Mouse (Mus musculus) embryonic facial prominence, embryonic 14.5 days (tissue): ENCODE results near the gene Nipal4. TPM values are rescaled to one million over a fixed set of nuclear protein-coding genes. Genes with fewer than 3 reads are reported as not detected.

Source experiments
- ATAC-seq: fragments of 200-750 bp; cut with Nextera tagmentation; 2 replicates; pipeline ENCODE4 v1.8.0; 2017; ENCODE audit warnings: low read depth, moderate number of reproducible peaks, moderate TSS enrichment
- DNase-seq: peaks from one replicate; pipeline ENCODE4 v3.0.0-alpha.2; 2015; ENCODE audit warnings: low spot score
- H3K27ac ChIP-seq: fragments of 300-500 bp; sonication (generic); replicated peaks from 2 replicates; pipeline ENCODE4 v1.5.1; 2014; ENCODE audit warnings: low read depth, mild to moderate bottlenecking, low read length, moderate library complexity
- H3K27me3 ChIP-seq: fragments of 300-500 bp; sonication (generic); replicated peaks from 2 replicates; pipeline ENCODE4 v1.6.1; 2014; ENCODE audit warnings: low read length; ENCODE audit not compliant: control insufficient read depth, insufficient read depth
- H3K36me3 ChIP-seq: fragments of 300-500 bp; sonication (generic); 2 replicates; pipeline ENCODE4 v1.6.1; 2014; ENCODE audit warnings: low read length, mixed read lengths; ENCODE audit not compliant: control insufficient read depth, insufficient read depth
- H3K4me1 ChIP-seq: fragments of 300-500 bp; sonication (generic); 2 replicates; pipeline ENCODE4 v1.6.1; 2014; ENCODE audit warnings: antibody characterized with exemption, low read length; ENCODE audit not compliant: control insufficient read depth, insufficient read depth
- H3K4me2 ChIP-seq: fragments of 300-500 bp; sonication (generic); 2 replicates; pipeline ENCODE4 v1.6.1; 2014; ENCODE audit warnings: low read depth, mild to moderate bottlenecking, low read length, moderate library complexity, mixed read lengths
- H3K4me3 ChIP-seq: fragments of 300-500 bp; sonication (generic); 2 replicates; pipeline ENCODE4 v1.5.1; 2014; ENCODE audit warnings: low read depth, mild to moderate bottlenecking, low read length
- H3K9ac ChIP-seq: fragments of 300-500 bp; sonication (generic); 2 replicates; pipeline ENCODE4 v1.6.1; 2014; ENCODE audit warnings: low read depth, mild to moderate bottlenecking, low read length, moderate library complexity, mixed read lengths
- H3K9me3 ChIP-seq: fragments of 300-500 bp; sonication (generic); 2 replicates; pipeline ENCODE4 v1.6.1; 2016; ENCODE audit warnings: low read length; ENCODE audit not compliant: control insufficient read depth
- WGBS: fragments of 180-500 bp; shearing (Covaris S2); extraction: QIAGEN DNeasy Blood & Tissue Kit; methylation state at CpG from one replicate; pipeline ENCODE4 v1.1.7; 2014; 5-methylcytosine and 5-hydroxymethylcytosine counted together
- polyA plus RNA-seq: library from polyadenylated mRNA; unstranded; fragments of >200 nt; fragmentation: Nextera tagmentation; extraction: Ambion mirVana; gene quantifications from 2 replicates; pipeline ENCODE4 v1.2.1, GENCODE M21; 2014

Gene Nipal4
- polyA plus RNA-seq, 1 experiment from 2014 or later, result 1.8 TPM

DNA sequence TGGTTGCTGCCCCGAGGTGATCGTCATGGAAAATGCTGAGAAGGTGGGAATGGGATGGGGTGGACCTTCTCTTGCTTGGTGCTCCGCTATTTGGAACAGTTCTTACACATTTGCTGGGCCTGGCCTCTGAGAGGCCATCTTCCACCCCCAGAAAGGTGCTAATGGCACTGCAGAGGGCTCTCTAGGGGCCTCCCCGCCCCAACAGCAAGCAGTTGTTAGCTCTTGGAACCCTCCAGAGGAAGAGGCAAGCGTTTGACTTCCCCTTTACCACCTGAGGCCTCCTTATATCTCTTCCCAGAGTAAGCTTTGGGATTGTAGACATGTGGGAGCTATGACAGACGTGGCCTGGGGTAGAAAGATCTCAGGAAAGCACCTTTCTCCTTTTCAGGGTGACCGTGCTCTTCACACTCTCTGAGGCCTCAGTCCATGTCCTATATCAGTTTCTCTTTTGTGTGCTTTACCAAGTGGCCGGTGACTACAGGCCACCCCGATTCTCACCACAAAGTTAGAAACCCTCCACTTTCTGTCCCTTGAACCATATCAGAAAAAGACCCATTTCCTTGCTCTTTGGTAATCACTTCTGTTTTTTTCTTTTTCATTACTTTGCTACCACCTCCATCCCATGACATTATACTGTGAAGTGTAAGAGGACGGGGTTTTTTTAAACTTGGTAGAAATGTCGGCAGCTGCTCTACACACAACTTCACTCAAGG, 21.0 kb downstream of the Nipal4 start:
- Histone ChIP-seq H3K4me1 (no peaks in the 10 kb centered on the region), H3K9me3 (no peaks in the 10 kb centered on the region), H3K27me3 (no peaks in the 10 kb centered on the region), H3K4me3 (no peak overlapping the region), H3K27ac (no peak overlapping the region), H3K9ac (no peak overlapping the region), H3K36me3 (peaks cover 48% of the 10 kb centered on the region), H3K4me2 (no peak overlapping the region)
- ATAC-seq (no peak), DNase-seq (no peak)
- WGBS, result 91% methylated on average over 11 of the region's 11 CpGs

DNA sequence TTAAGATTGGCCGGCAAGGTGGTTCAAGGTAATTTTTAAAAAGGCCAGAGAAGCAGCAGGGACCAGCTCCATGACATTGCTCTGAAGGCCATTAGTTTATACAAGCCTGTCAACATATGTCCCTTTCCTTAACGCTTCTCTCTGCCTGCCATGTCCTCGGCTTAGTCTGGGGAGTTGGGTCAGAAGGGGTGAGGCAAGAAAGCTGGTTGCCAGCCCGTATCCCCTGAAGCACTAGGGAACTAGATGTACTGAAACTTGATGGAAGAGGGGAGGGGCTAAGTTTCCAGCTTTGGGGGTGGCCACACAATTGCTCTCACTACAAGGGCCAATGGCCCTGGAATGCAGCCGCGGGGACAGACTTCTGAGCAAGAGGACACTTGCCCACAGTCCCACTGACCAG, 23.0 kb downstream of the Nipal4 start:
- WGBS, result 81% methylated on average over 6 of the region's 6 CpGs
- H3K4me3 ChIP-seq, result no peak overlapping the region
- H3K9me3 ChIP-seq, result no peaks in the 10 kb centered on the region
- DNase-seq, result no peak
- no peak overlapping the region for H3K9ac ChIP-seq
- H3K27me3 ChIP-seq, result no peaks in the 10 kb centered on the region
- no peak overlapping the region for H3K4me2 ChIP-seq
- H3K4me1 ChIP-seq, result no peaks in the 10 kb centered on the region
- H3K36me3 ChIP-seq, result peaks cover 67% of the 10 kb centered on the region
- no peak overlapping the region for H3K27ac ChIP-seq
- no peak for ATAC-seq

DNA sequence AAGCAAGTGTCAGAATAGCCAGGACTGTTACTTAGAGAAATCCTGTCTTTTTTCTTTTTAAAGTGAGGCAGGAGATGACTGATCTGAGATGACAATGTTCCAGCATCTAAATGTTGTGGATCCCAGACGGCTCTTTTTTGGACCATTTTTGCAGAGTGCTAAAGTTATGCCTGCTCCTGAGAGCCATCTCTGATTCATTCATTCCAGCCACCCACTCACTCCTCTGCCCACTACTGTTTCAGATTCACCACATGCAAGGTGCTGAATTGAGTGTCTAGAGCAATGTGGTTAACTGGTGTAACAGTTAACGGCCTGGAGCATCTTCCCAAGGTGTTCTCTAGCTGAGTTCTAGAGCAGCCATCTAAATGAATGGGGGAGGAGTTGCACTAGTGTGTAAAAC, 31.4 kb downstream of the Nipal4 start:
- no peaks in the 10 kb centered on the region for H3K9me3 ChIP-seq
- no peaks in the 10 kb centered on the region for H3K27me3 ChIP-seq
- no peak overlapping the region for H3K4me2 ChIP-seq
- no peaks in the 10 kb centered on the region for H3K4me1 ChIP-seq
- ATAC-seq (no peak), DNase-seq (no peak)
- peaks cover 48% of the 10 kb centered on the region for H3K36me3 ChIP-seq
- no peak overlapping the region for H3K9ac ChIP-seq
- WGBS, result 92% methylated on average over 2 of the region's 2 CpGs
- H3K27ac ChIP-seq, result no peak overlapping the region
- no peak overlapping the region for H3K4me3 ChIP-seq

DNA sequence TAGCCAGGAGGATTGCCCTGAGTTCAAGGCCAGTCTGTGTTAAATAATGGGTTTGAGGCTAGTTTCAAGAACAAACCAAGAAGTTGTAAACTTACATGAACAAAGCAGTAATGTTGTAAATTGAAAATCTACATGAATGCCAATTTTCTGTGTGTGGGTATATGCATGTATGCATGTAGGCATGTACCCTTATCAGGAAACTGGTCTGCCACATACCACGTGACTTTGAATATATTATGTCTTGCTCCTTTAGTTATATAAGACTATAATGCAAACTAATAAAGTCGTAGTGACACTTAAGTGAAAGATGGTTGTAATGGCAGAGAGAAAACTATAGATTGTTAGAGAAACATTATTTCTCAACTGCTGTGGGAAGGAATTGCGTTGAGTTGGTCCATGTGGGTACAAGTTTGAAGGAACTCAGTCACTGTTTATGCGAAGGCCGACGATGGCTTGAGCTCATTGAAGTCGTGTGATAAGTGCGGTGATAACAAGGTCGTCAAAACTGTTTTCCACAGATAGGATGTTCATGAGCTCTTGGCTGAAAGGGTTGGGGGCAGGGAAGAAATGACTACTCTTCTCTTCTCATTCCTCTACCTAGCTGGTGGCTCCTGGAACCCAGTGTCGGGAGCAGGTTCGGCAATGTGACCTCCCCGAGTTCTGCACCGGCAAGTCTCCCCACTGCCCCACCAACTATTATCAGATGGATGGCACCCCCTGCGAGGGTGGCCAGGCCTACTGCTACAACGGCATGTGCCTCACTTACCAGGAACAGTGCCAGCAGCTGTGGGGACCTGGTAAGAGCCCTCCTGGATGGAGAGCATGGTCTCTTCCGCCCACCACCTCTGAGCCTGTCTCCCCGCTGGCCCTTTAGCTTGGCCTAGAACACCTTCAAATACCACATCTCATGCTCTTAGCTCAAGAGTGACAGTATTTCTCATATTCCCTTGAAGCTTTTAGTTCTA, 35.0 kb downstream of the Nipal4 start:
- Histone ChIP-seq H3K27ac (no peak overlapping the region), H3K9me3 (no peaks in the 10 kb centered on the region), H3K4me3 (no peak overlapping the region), H3K4me1 (no peaks in the 10 kb centered on the region), H3K36me3 (peaks cover 32% of the 10 kb centered on the region), H3K27me3 (no peaks in the 10 kb centered on the region), H3K4me2 (no peak overlapping the region), H3K9ac (no peak overlapping the region)
- 92% methylated on average over 17 of the region's 17 CpGs for WGBS
- ATAC-seq (no peak), DNase-seq (no peak)

DNA sequence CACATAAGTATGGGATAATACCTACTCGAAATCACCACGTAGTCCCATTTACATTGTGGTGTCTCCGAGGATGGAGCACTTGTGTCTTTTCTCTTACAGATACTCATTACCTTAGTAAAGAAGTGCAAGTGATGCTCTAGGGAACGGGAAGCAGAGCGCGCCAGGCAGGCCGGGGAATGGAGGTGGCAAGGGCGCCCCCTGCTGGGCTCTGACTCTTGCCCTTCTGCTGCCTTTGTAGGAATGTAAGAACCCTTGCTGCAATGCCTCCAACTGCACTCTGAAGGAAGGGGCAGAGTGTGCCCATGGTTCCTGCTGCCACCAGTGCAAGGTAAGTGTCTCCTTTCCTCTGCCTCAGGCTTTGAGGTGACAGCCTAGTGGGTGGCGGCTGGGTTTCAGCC, 37.8 kb downstream of the Nipal4 start:
- Histone ChIP-seq H3K4me2 (no peak overlapping the region), H3K9me3 (no peaks in the 10 kb centered on the region), H3K4me3 (no peak overlapping the region), H3K27ac (no peak overlapping the region), H3K9ac (no peak overlapping the region), H3K36me3 (peaks cover 34% of the 10 kb centered on the region), H3K4me1 (no peaks in the 10 kb centered on the region), H3K27me3 (no peaks in the 10 kb centered on the region)
- ATAC-seq (no peak; the same call in 1 of the 2 replicates), DNase-seq (no peak)
- 81% methylated on average over 9 of the region's 9 CpGs for WGBS

DNA sequence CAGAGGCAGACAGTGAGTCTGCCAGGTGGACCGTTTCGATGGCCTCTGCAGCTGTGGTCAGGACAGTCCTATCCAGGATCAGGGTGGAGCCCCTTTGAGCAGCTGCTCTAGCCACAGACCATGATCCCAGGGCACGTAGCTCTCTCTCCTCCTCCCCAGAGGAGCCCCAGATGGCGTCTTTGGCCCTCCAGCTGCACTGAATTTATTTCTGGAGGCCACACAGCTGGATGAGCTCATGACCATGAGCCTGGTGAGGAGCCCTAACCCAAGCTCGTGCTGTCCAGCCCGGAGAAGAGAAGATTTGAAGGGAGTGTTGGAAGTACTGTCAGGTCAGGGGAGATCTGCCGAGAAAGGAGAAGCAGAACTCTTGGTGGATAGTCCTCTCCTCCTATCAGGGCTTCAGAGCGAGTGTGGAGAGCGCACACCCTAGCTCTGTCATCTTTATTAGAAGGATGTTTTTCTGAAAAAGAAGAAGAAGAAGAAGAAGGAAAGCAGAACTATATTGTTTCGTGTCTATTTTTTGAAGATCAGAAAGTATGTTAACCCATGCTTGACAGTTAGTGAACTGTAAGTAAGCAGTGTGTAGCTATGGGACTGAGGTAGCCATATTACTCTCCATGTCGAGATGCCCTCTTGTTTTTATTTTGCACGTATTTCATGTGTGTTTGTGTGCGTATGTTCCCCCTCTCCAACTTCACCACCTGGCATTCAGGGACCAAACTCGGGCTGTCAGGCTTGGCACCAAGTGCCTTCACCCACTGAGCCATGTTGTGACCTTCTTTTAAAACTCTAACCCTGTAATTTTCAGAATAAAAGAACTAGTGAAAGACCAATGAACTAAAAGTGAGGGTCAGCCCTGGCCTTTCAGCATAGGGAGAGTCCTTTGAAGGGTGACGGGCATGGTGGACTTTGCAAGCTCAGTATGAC, 38.4 kb downstream of the Nipal4 start:
- no peak overlapping the region for H3K4me2 ChIP-seq
- H3K27ac ChIP-seq, result no peak overlapping the region
- H3K9ac ChIP-seq, result no peak overlapping the region; the same call in 1 of the 2 replicates
- no peaks in the 10 kb centered on the region for H3K9me3 ChIP-seq
- H3K36me3 ChIP-seq, result peaks cover 41% of the 10 kb centered on the region
- H3K27me3 ChIP-seq, result no peaks in the 10 kb centered on the region
- no peaks in the 10 kb centered on the region for H3K4me1 ChIP-seq
- WGBS, result 71% methylated on average over 15 of the region's 15 CpGs
- peak; percentile 79 for DNase-seq
- peak; percentile 83 for ATAC-seq
- H3K4me3 ChIP-seq, result no peak overlapping the region

DNA sequence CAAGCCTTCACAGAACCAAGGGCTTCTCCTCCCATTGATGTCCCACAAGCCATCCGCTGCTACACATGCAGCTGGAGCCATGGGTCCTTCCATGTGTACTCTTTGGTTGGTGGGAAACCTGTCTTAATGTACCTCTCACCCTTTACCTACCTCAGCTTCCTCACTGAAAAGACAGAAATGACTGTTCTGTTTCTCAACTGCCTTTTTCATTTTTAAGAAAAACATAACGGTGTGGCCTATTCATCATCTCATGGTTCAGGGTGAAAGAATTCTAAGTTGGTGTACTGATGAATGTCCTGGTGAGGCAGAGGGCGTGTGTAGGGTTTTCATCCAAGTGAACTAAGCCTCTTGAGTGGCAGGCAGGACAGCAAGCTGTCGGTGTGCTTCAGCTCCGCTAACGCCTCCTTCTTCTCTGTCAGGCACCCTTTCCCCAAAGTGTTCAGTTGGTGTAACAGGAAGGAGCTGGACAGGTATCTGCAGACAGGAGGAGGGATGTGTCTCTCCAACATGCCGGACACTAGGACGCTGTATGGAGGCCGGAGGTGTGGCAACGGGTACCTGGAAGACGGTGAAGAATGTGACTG, 39.4 kb downstream of the Nipal4 start:
- 92% methylated on average over 11 of the region's 11 CpGs for WGBS
- Histone ChIP-seq H3K9ac (no peak overlapping the region), H3K36me3 (peaks cover 49% of the 10 kb centered on the region), H3K9me3 (no peaks in the 10 kb centered on the region), H3K27ac (no peak overlapping the region; the same call in 1 of the 2 replicates), H3K4me1 (no peaks in the 10 kb centered on the region), H3K4me2 (no peak overlapping the region), H3K27me3 (no peaks in the 10 kb centered on the region), H3K4me3 (no peak overlapping the region)
- DNase-seq (no peak), ATAC-seq (no peak)

DNA sequence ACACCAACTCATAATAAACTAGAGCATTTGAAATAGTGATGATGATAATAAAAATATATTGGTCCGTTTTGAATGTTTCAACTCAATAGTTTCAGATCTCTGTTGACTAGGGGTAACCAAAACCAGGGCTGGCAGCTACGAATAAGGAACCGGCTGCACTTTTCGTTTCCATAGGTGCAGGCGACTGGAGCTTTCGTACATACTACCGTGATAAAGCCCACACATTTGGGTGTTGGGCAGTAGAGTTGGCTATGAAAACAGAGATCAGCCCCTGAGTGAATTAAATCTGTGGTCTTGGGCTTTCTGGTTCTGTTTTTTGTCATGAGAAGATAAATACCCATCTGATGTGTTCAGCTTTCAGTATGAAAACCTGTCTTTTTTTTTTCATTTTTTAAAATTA, 40.0 kb downstream of the Nipal4 start:
- H3K36me3 ChIP-seq, result peaks cover 49% of the 10 kb centered on the region
- H3K27me3 ChIP-seq, result no peaks in the 10 kb centered on the region
- no peaks in the 10 kb centered on the region for H3K9me3 ChIP-seq
- no peak overlapping the region for H3K4me2 ChIP-seq
- WGBS, result 92% methylated on average over 7 of the region's 7 CpGs
- DNase-seq (no peak), ATAC-seq (no peak)
- no peak overlapping the region for H3K4me3 ChIP-seq
- H3K9ac ChIP-seq, result no peak overlapping the region
- no peak overlapping the region for H3K27ac ChIP-seq
- H3K4me1 ChIP-seq, result no peaks in the 10 kb centered on the region
